Mouse (Mus musculus): ENCODE data around the gene Fgd4.

GRCm38 (mm10) chr16:16574508-16574907 is 25.8 kb downstream of the Fgd4 start:
- TF ChIP-seq CTCF (IDR thresholded peaks at IDR 0.05; ENCODE audit: control insufficient read depth, insufficient read depth, insufficient read length): no peak
- no peak for TF ChIP-seq MAX (IDR thresholded peaks at IDR 0.05)
- no peak for TF ChIP-seq USF1 (IDR thresholded peaks at IDR 0.05; ENCODE audit: low read depth)
- TF ChIP-seq FOSL1 (IDR thresholded peaks at IDR 0.05; ENCODE audit: insufficient read depth, low read length, poor library complexity, severe bottlenecking): no peak
- TF ChIP-seq MYOD1 (IDR thresholded peaks at IDR 0.05; ENCODE audit: control insufficient read depth, insufficient read length, low read depth): no peak

All from C2C12 (cell line).